Mouse (Mus musculus) liver, postnatal 0 days (tissue): ENCODE data around the gene Styxl1.

ENCODE experiments used
- CTCF ChIP-seq: sonication (generic); IDR thresholded peaks from 2 replicates; pipeline ENCODE4 v1.5.1; 2016; ENCODE audit warnings: antibody characterized with exemption, low read depth
- EP300 ChIP-seq: IDR thresholded peaks from 2 replicates; pipeline ENCODE4 v1.6.1; 2016; ENCODE audit warnings: antibody characterized with exemption, low read depth, mild to moderate bottlenecking

DNA sequence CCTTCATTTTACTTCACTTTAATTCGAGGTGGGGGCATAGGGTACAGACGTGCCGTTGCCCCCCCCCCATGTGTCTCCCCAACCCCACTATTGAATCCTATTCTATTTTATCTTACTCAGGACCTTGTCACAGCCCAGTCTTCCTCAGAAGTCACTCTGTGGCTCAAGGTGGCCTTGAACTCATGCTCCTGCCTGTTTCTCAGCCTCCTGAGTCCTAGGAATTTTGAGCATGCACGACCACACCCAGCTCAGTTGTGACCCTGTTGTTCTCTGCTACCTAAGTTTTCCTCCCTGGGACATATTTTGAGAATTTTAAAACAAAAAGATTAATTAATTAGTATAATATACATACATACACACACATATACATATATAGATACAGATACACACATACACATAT is 25.5 kb upstream of the Styxl1 start:
- TF ChIP-seq CTCF (no peak), EP300 (no peak)
